Mouse (Mus musculus) yolk sac, embryonic 10.5 days (tissue): ENCODE measurements around the gene Nav1.

Experiments
- DNase-seq: peaks from one replicate; pipeline ENCODE4 v3.0.0-alpha.2; 2017; ENCODE audit warnings: low spot score

The Nav1 gene

GRCm38 (mm10) chr1:135615715-135616641, 8.9 kb upstream of the Nav1 start:
- DNase-seq = peak; percentile 77

- no peak for DNase-seq
These were observed 2.5 kb upstream of the Nav1 start for GRCm38 (mm10) chr1:135609621-135610020.

- DNase-seq = no peak
These were observed 610 bp downstream of the Nav1 start for GRCm38 (mm10) chr1:135606355-135607015.

DNA sequence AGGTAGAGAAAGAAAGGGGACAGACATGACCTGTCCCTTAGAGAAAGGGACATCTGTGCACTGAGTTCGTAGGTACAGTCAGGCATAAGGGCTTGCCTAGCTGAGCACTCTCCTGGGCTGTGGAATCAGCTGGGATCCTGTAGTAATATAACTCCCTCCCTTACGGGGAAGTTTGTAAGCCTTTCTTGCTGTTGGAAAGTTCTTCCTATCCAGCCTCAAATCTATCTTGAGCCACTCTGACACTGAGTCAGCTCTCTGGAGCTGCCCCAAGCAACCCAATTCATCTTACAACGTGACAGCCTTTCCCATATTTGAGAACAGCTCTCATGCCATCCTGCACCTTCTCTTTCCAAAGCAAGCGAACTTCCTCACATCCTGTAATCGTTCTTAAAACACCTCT, 1.6 kb downstream of the Nav1 start:
- no peak for DNase-seq

GRCm38 (mm10) chr1:135604361-135605052, 2.6 kb downstream of the Nav1 start:
- DNase-seq = no peak

DNA sequence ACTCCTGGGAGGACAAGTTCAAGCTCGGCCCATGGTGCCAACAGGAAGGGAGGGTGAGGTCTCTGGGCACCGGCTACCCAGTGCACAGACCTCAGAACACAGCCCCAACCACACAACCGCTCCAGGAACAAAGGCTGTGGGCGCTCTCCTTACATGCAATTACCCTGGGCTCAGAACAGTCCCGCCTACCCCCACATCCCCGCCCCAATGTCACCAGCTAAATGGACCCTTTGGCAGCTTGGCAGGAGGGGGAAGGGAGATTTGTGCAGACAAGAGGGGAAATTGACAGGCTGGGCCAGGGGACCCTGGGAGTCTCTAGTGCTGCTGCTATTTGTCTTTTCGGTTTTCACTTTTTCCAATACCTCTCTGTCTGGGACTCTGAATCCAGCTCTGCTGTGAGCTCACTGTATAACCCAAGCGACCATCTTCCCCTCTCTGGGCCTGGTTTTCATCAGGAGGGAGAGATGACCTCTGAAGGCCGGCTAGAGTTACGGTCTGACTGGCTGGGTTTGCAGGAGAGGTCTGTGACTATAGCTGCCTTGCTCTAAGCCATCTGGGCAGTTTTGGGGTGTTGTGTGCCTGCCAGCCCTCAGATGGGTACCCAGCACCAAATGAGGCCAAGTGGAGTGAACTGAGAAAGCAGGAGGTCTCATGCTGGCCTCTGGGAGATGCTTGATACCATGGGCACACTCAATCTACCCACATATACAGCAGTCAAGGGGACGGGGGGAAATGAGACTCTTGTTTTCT, 3.8 kb downstream of the Nav1 start:
- peak; percentile 7 for DNase-seq

- no peak for DNase-seq
These were observed 6.8 kb downstream of the Nav1 start for GRCm38 (mm10) chr1:135600023-135601005.

DNA sequence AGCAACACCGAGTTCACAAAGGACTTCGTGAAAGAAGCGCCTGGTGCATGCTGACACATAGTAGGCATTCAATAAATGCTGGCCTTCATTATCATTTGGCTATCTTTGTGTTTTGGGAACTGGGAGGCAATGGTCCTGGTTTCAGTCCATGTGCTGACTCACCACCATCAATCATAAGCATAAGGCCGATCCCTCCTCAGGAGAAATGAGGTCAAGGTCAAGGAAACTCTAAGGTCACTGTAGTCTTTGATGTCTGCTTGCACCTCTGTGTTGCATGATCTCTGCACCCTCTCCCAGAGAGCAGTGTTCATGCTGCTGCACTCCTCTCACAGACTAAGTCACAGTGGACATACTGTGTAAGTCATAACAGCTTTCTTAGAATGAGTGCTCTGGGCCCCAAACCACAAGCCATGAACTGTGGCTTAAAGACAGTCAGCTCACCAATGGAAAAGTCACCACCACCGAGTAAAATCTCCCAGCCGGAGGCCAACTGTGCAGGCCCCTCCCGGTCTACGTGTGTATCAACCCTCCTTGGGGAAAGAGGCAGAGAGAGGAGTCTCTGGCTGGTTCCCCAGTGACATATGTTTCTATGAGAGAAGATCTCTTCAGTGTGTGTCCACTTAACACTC, 8.7 kb downstream of the Nav1 start:
- DNase-seq = no peak

DNA sequence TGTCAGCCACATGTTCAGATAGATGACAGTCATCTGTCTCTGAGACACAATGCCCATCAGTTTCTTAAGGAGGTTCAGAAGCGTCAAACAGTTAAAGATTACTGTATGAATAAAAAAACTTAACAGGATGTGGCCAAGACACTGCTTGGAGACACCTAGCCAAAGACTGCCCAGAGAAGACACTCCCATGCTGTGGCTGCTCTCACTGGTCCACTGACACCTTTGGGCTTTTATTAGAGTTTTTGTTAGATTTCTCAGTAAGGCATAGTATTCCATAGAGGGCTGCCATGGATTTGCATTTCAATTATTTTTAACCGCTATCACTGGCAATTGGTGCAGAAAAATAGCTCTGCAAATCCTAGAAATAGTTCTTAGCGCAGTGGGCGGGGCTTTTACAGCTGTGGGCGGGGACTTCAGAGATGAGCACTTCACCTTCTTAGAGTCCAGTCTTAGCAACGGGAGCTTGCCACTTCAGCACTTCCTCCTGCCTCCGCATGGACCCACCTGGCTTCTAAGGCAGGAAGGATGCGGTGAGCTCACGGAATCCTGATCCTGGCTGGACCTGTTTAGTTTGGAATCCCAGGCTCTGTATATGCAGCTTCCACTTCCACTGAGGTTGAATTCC, 12.7 kb downstream of the Nav1 start:
- no peak for DNase-seq

DNA sequence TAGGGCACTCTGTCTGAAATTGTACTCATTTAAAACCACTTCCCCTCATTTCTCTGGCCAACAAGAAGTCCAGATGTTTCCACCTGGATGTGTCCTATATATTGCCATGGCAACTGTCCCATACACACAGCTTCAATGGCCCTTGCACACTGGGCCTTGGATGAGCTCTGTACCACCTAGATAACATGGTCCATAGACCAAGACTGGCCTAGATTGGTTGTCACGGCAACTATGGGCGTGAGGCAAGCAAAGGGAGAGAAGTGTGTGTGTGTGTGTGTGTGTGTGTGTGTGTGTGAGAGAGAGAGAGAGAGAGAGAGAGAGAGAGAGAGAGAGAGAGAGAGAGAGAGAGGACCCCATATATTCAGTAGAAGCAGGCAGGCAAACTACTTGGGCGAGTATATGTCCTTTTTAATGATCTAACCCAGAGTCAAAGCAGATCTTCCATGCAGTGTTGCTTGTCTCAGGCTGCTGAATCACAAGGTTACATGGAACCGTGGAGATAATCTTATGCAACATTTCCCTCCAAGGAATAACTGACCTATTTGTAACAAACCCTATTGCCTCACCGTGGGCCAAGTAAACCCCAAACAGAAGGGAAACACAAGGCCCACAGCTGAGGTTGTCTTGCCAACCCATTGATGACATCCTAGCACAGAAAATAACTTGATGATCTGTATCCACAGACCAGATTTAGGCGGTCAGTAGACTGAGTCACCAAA, 13.4 kb downstream of the Nav1 start:
- DNase-seq = no peak

GRCm38 (mm10) chr1:135590776-135591175, 16.3 kb downstream of the Nav1 start:
- no peak for DNase-seq

GRCm38 (mm10) chr1:135588973-135589372, 18.1 kb downstream of the Nav1 start:
- DNase-seq = no peak

GRCm38 (mm10) chr1:135586903-135587302, 20.2 kb downstream of the Nav1 start:
- DNase-seq = no peak

GRCm38 (mm10) chr1:135585573-135585972, 21.5 kb downstream of the Nav1 start:
- DNase-seq = peak; percentile 60

DNA sequence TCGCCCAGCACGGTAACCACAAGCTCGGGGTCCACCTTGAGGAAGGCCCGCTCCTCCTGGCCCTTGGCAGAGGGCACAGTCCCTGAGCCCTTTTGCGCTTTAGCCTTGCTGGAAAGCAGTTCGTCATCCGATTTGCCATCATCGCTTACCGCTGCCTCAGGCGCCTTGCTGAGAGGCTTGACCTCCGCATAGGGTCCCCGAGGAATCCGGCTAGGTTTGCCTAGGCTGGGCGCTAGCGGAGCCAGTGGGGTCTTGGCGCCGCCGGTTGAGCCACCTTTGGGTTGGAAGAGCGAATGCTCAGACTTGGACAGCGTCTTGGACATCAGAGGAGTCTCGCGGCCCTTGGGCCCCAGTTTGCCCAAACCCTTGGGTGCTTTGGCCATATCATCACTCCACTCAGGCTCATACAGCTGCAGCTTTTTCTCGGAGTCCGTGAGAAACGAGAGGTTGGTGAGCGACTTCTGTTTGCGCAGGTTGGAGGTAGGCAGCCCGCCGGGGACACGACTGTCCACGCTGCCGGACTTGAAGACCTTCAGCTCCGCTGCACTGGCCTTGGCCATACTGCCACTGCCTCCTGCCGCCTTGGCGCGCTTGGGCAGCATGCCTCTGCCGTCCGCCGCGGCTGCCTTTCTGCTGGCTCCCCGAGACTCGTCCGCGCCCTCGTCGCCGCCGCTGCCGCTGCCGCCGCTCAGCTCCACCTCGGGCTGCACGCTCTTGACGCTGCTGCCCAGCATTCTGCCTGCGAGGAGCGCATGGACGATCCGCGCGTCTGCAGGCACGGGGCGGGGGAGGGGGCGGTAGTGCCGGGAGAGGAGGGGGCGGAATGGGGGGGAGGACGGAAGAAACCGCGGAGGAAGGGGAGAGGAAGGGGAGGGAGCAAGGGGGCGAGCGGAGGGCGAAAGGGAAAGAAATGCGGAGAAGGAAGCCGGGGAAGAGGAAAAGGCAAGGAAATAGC, 22.2 kb downstream of the Nav1 start:
- DNase-seq = no peak

DNA sequence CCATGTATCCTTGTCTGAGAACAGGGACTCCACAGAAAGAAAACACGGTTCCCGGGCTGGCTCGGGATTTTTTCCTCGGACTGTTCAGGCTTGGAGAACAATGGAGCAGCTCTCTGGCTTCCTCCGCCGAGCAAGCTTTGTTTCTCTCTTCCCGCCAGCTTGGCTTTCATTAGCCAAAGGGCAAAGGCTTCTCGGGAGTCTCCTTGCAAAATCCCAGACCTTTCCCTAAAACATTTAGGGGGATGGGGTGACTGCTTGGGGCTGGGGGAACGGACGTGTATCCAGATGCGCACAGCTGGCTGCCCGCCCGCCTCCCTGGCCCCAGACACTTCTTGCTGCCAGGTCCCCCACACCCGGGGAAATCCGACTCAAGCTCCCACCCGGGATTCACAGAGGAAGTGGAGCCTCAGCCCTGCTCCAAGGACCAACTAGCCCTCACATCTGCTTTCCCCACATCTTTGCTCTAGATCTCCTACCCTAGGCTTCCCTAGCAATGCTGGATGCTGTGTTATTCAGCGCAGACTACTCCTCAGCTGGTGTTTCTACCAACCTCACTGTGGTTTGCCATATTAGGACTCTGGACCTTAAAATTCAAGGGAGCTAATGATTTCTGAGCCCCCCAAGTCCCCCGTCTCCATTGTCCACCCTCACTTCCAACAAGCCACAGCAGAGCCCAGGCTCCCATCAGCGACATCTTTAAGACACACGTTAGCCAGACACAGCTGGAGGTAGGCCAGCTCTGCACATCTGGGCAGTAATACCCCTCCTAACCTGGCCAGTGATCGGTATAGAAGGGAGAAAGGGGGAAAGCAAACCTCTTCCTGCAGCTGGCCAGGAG, 23.2 kb downstream of the Nav1 start:
- DNase-seq = no peak

GRCm38 (mm10) chr1:135583081-135583677, 23.9 kb downstream of the Nav1 start:
- DNase-seq = no peak
